Mouse (Mus musculus) limb, embryonic 11.5 days (tissue): ENCODE results near the gene Gm10300. TPM values are rescaled to one million over a fixed set of nuclear protein-coding genes. Genes with fewer than 3 reads are reported as not detected.

Experiments used
- ATAC-seq: fragments of 200-750 bp; cut with Nextera tagmentation; 2 replicates; pipeline ENCODE4 v1.8.0; 2017; ENCODE audit warnings: low read depth; ENCODE audit not compliant: insufficient number of reproducible peaks, low FRiP score, low TSS enrichment
- DNase-seq: peaks from one replicate; pipeline ENCODE4 v3.0.0-alpha.2; 2015; ENCODE audit warnings: low spot score
- H3K27ac ChIP-seq: fragments of 300-500 bp; sonication (generic); replicated peaks from 2 replicates; pipeline ENCODE4 v1.5.1; 2014; ENCODE audit warnings: low read depth, mild to moderate bottlenecking, low read length
- H3K27me3 ChIP-seq: fragments of 300-500 bp; sonication (generic); 2 replicates; pipeline ENCODE4 v1.6.1; 2014; ENCODE audit warnings: mild to moderate bottlenecking, low read length, mixed read lengths; ENCODE audit not compliant: control insufficient read depth, insufficient read depth
- H3K36me3 ChIP-seq: fragments of 300-500 bp; sonication (generic); 2 replicates; pipeline ENCODE4 v1.6.1; 2014; ENCODE audit warnings: mild to moderate bottlenecking, low read length, moderate library complexity, mixed read lengths; ENCODE audit not compliant: control insufficient read depth, insufficient read depth
- H3K4me1 ChIP-seq: fragments of 300-500 bp; sonication (generic); 2 replicates; pipeline ENCODE4 v1.6.1; 2014; ENCODE audit warnings: low read length, mixed read lengths; ENCODE audit not compliant: control insufficient read depth, insufficient read depth
- H3K4me2 ChIP-seq: fragments of 300-500 bp; sonication (generic); 2 replicates; pipeline ENCODE4 v1.6.1; 2014; ENCODE audit warnings: low read depth, mild to moderate bottlenecking, moderate library complexity; ENCODE audit not compliant: severe bottlenecking
- H3K4me3 ChIP-seq: fragments of 300-500 bp; sonication (generic); 2 replicates; pipeline ENCODE4 v1.5.1; 2014; ENCODE audit warnings: low read depth, low read length
- H3K9ac ChIP-seq: fragments of 300-500 bp; sonication (generic); 2 replicates; pipeline ENCODE4 v1.6.1; 2014; ENCODE audit warnings: mild to moderate bottlenecking, low read length
- H3K9me3 ChIP-seq: fragments of 300-500 bp; sonication (generic); 2 replicates; pipeline ENCODE4 v1.6.1; 2016; ENCODE audit warnings: low read length; ENCODE audit not compliant: control insufficient read depth
- WGBS: fragments of 180-500 bp; shearing (Covaris S2); extraction: QIAGEN DNeasy Blood & Tissue Kit; methylation state at CpG from one replicate; pipeline ENCODE4 v1.1.7; 2014; 5-methylcytosine and 5-hydroxymethylcytosine counted together
- polyA plus RNA-seq: library from polyadenylated mRNA; unstranded; fragments of >200 nt; fragmentation: Nextera tagmentation; extraction: Ambion mirVana; gene quantifications from 2 replicates; pipeline ENCODE4 v1.2.1, GENCODE M21; 2014

Gene Gm10300
- polyA plus RNA-seq, 1 experiment from 2014 or later: not detected

DNA sequence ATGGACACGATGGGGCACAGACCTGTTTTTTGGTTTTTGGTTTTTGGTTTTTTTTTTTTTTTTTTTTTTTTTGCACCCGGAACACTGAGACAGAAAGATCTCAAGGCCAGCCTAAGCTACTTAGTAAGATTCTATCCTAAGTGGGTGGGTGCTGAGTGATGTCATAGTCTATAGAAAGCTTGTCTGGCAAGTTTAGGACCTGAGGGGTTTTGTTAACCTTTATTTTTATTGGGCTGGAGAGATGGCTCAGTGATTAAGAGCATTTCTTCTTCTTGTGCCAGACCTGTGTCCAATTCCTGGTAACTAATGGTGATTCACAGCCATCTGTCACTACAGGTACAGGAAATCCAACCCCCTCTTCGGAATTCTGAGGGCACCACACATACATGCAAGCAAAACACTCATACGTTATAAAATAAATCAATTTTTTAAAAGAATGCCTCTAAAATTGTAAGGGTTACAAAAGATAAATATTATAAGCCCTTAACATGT lies 6.0 kb downstream of the Gm10300 start:
- Histone ChIP-seq H3K9ac (no peak overlapping the region), H3K27ac (no peak overlapping the region), H3K4me3 (no peak overlapping the region), H3K4me1 (no peaks in the 10 kb centered on the region), H3K36me3 (0 out of 2 replicates have a peak, but pooled peaks cover 2% of the 10 kb centered on the region), H3K4me2 (no peak overlapping the region), H3K27me3 (no peaks in the 10 kb centered on the region), H3K9me3 (no peaks in the 10 kb centered on the region)
- DNase-seq (no peak), ATAC-seq (no peak)
- 67% methylated on average over 4 of the region's 4 CpGs for WGBS

DNA sequence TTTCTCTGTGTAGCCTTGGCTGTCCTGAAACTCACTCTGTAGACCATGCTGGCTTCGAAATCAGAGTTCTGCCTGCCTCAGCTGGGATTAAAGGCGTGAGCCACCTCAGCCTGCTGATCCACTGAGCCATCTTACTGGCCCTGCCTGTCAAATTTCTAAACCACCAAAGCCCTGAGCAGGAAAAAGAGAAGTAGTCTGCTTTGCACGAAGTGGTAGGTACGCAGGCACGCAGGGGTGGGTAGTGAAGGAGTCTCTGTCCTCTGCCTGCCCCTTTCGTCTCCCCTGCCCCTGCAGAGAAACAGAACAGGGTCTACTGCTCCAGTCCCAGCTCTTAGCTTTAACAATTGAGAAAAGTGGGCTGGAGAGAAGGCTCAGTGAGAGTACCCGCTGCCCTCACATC lies 10.6 kb downstream of the Gm10300 start:
- no peak overlapping the region for H3K27ac ChIP-seq
- H3K9ac ChIP-seq: no peak overlapping the region
- H3K4me1 ChIP-seq: no peaks in the 10 kb centered on the region
- no peaks in the 10 kb centered on the region for H3K9me3 ChIP-seq
- H3K27me3 ChIP-seq: no peaks in the 10 kb centered on the region
- no peak for ATAC-seq
- no peak overlapping the region for H3K4me3 ChIP-seq
- WGBS: 88% methylated on average over 7 of the region's 7 CpGs
- no peak overlapping the region for H3K4me2 ChIP-seq
- DNase-seq: no peak
- 0 out of 2 replicates have a peak, but pooled peaks cover 2% of the 10 kb centered on the region for H3K36me3 ChIP-seq

DNA sequence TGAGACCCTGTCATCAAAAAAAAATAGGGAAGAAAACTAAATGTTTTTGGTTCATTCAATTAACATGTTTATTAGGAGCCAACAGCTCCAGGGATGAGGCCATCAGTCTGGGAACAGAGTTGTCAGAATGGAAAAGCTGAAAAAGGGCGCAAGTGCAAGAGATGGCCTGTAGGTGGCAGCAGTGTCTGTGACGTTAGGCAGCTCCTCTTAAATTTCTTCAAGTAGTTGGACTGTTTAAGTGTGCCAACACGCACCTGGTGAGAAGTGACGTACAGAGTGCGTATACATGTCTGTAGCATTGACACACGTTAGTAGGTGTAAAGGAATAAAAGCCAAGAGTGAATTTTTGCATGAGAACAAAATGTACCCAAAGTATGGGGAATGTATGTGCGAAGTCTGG lies 14.4 kb downstream of the Gm10300 start:
- Histone ChIP-seq H3K4me2 (no peak overlapping the region), H3K4me3 (no peak overlapping the region), H3K36me3 (no peaks in the 10 kb centered on the region), H3K27ac (no peak overlapping the region), H3K9ac (no peak overlapping the region), H3K27me3 (no peaks in the 10 kb centered on the region), H3K9me3 (no peaks in the 10 kb centered on the region), H3K4me1 (no peaks in the 10 kb centered on the region)
- DNase-seq: peak; percentile 85
- no peak for ATAC-seq
- 21% methylated on average over 7 of the region's 7 CpGs for WGBS

DNA sequence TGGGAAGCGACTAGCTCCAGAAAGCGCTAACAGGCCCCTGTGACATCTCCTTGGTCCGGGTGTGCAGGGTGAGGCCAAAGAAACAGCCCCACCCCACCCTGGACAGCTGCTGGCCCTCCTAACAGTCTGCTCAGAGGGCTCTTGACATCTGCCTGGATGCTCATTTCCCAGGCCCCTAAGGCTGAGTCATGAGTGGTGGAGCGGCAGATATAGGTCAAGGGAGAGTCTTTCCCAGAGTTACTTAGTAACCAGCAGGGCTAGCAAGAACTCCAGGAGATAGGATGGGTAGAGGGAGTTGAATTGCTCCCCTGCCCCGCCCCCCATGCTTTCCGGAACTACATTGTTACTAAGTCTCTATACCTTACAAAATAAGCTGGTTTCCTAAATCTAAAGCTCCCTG lies 18.6 kb downstream of the Gm10300 start:
- DNase-seq: no peak
- 80% methylated on average over 6 of the region's 6 CpGs for WGBS
- H3K4me3 ChIP-seq: no peak overlapping the region
- H3K36me3 ChIP-seq: no peaks in the 10 kb centered on the region
- no peak for ATAC-seq
- H3K4me1 ChIP-seq: no peaks in the 10 kb centered on the region
- H3K4me2 ChIP-seq: no peak overlapping the region
- H3K27me3 ChIP-seq: no peaks in the 10 kb centered on the region
- no peak overlapping the region for H3K27ac ChIP-seq
- no peaks in the 10 kb centered on the region for H3K9me3 ChIP-seq
- no peak overlapping the region for H3K9ac ChIP-seq

DNA sequence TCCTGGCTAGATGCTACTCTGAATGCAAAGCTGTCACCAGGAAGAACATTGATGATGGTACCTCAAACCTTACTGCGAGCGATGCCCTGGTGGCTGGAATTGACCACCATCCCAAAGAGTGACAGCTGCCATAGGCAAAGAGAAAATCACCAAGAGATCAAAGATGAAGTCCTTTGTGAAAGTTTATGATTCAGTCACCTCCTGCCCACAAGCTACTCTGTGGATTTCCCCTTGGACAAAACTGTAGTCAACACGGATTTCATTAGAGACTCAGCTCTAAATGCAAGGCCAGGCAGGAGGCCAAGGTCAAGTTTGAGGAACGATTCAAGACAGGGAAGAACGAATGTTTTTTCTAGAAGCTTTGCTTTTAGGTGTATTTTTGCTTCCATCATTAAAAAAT lies 19.4 kb downstream of the Gm10300 start:
- Histone ChIP-seq H3K4me1 (no peaks in the 10 kb centered on the region), H3K4me3 (no peak overlapping the region), H3K9me3 (no peaks in the 10 kb centered on the region), H3K36me3 (no peaks in the 10 kb centered on the region), H3K27ac (no peak overlapping the region), H3K4me2 (no peak overlapping the region), H3K27me3 (no peaks in the 10 kb centered on the region), H3K9ac (no peak overlapping the region)
- no peak for DNase-seq
- WGBS: 91% methylated on average over 5 of the region's 5 CpGs
- ATAC-seq: no peak

DNA sequence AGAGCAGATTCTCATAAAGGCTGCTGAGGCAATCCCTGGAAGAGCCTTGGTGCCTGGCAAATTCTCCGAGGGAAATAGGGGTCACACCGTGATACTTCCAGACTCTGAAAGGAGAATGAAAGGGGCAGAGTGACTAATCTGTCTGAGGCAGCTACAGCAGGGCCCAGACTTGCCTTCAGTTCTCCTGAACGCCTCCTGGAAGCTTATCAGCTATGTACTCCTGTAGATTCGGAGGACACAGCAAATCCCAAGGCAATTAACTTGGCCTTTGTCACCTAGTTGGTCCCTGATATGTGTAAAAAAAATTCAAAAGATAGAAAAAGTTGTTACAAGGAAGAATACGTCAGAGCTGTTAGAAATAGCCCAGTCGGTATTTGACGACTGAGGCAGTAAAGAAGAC lies 20.5 kb downstream of the Gm10300 start:
- ATAC-seq (no peak), DNase-seq (no peak)
- H3K36me3 ChIP-seq: no peaks in the 10 kb centered on the region
- 78% methylated on average over 7 of the region's 7 CpGs for WGBS
- no peaks in the 10 kb centered on the region for H3K4me1 ChIP-seq
- H3K4me2 ChIP-seq: no peak overlapping the region
- H3K4me3 ChIP-seq: no peak overlapping the region
- H3K27ac ChIP-seq: no peak overlapping the region
- no peak overlapping the region for H3K9ac ChIP-seq
- H3K9me3 ChIP-seq: no peaks in the 10 kb centered on the region
- no peaks in the 10 kb centered on the region for H3K27me3 ChIP-seq

DNA sequence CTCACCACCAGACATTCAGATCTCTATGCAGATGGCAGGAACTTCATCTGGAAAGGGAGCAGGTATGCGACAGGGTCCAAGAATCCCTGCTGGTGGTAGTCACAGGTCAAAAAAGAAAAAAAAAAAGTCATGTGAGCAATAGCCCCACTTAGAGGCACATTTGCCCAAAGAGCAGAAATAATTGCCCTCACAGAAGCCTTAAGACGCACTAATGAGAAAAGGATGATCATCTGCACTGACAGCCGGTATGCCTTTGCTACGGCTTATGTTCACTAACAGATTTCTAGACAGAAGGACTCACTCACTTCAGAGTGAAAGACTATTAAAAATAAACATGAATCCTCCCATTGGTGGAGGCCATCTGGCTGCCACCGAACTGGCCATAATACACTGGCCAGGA lies 25.1 kb downstream of the Gm10300 start:
- no peak for ATAC-seq
- no peaks in the 10 kb centered on the region for H3K27me3 ChIP-seq
- H3K4me1 ChIP-seq: no peaks in the 10 kb centered on the region
- no peaks in the 10 kb centered on the region for H3K36me3 ChIP-seq
- 80% methylated on average over 5 of the region's 5 CpGs for WGBS
- H3K9me3 ChIP-seq: no peaks in the 10 kb centered on the region
- H3K4me3 ChIP-seq: no peak overlapping the region
- no peak overlapping the region for H3K27ac ChIP-seq
- no peak for DNase-seq
- no peak overlapping the region for H3K4me2 ChIP-seq
- H3K9ac ChIP-seq: no peak overlapping the region

DNA sequence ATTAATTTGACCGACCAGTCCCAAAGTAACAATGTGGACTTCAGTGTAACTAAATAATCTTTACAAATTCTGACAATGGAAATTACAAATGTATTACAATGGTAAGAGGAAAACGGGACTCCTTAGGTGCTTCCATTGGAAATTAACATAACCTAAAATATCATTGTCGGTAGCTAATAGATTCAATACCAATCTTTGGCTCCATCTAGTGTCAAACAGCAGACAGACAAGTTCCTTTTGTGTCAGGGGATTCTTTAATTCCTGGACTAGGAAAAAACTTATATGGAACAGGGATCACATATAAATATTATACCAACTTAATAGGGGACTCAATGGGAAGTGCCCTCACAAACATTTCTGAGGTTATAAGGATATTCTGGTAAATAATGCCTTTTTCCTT lies 26.7 kb downstream of the Gm10300 start:
- DNase-seq (no peak), ATAC-seq (no peak)
- H3K4me1 ChIP-seq: no peaks in the 10 kb centered on the region
- no peaks in the 10 kb centered on the region for H3K36me3 ChIP-seq
- H3K27me3 ChIP-seq: no peaks in the 10 kb centered on the region
- no peak overlapping the region for H3K27ac ChIP-seq
- no peak overlapping the region for H3K9ac ChIP-seq
- H3K4me2 ChIP-seq: no peak overlapping the region
- H3K4me3 ChIP-seq: no peak overlapping the region
- no peaks in the 10 kb centered on the region for H3K9me3 ChIP-seq
- 52% methylated on average over 3 of the region's 3 CpGs for WGBS

DNA sequence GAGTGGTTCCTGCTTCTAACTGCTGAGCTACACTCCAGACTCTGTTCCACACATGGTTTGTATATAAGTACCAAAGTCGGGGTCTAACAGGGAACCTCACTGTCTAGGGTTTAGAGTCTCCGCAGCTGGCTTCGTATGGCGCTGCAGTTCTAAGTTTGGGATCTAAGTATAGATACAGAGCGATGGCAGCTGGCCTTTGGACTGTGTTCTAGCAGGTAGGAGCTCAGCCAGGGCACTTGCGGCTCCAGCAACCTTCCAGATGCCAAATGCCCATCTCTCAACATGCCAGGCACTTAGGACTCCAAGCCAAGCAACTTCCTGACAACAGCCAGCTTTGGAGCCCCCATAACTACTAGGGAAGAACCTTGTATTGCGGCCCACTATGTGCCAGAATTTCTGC lies 33.7 kb downstream of the Gm10300 start:
- ATAC-seq (no peak), DNase-seq (no peak)
- H3K27ac ChIP-seq: no peak overlapping the region
- no peak overlapping the region for H3K9ac ChIP-seq
- no peaks in the 10 kb centered on the region for H3K4me1 ChIP-seq
- no peak overlapping the region for H3K4me2 ChIP-seq
- WGBS: 90% methylated on average over 7 of the region's 7 CpGs
- no peak overlapping the region for H3K4me3 ChIP-seq
- H3K9me3 ChIP-seq: no peaks in the 10 kb centered on the region
- no peaks in the 10 kb centered on the region for H3K36me3 ChIP-seq
- no peaks in the 10 kb centered on the region for H3K27me3 ChIP-seq
